Mouse (Mus musculus): ENCODE data around the gene Mcm9.
A peak's percentile ranks its signal among the peaks of the same experiment; 100 is the strongest.
"Not testable (repeated sequence)": the region's sequence is repeated elsewhere in the genome, so short reads cannot be mapped to it uniquely, and the experiment has no call there.

The Mcm9 gene

GRCm38 (mm10) chr10:53630339-53630738, at the start of gene Mcm9:
Mcm9 (minus strand) TSS chr10:53630439.
- DNase-seq (ENCODE audit: low spot score) = not testable (repeated sequence)

- no peak for DNase-seq (ENCODE audit: low spot score)
Observed at GRCm38 (mm10) chr10:53661788-53662187, 31.5 kb upstream of the Mcm9 start.

- not testable (repeated sequence) for DNase-seq (ENCODE audit: low spot score)
Observed at GRCm38 (mm10) chr10:53654239-53654638, 24.0 kb upstream of the Mcm9 start.

- DNase-seq (ENCODE audit: low spot score) = no peak
Observed at GRCm38 (mm10) chr10:53650683-53651082, 20.4 kb upstream of the Mcm9 start.

GRCm38 (mm10) chr10:53641507-53641906, 11.3 kb upstream of the Mcm9 start:
- DNase-seq (ENCODE audit: low spot score) = peak; percentile 54

- no peak for DNase-seq (ENCODE audit: low spot score)
Observed at GRCm38 (mm10) chr10:53635246-53635971, 5.2 kb upstream of the Mcm9 start.

- DNase-seq (ENCODE audit: low spot score) = no peak
Observed at GRCm38 (mm10) chr10:53634160-53634559, 3.9 kb upstream of the Mcm9 start.

GRCm38 (mm10) chr10:53629918-53630250, 355 bp downstream of the Mcm9 start:
- DNase-seq (ENCODE audit: low spot score) = peak; percentile 98

GRCm38 (mm10) chr10:53629247-53629917, 857 bp downstream of the Mcm9 start:
- DNase-seq (ENCODE audit: low spot score) = peak; percentile 83

- DNase-seq (ENCODE audit: low spot score) = no peak
Observed at GRCm38 (mm10) chr10:53615850-53616616, 14.2 kb downstream of the Mcm9 start.

GRCm38 (mm10) chr10:53613955-53614354, 16.3 kb downstream of the Mcm9 start:
- DNase-seq (ENCODE audit: low spot score) = no peak

- DNase-seq (ENCODE audit: low spot score) = no peak
Observed at GRCm38 (mm10) chr10:53612172-53612571, 18.1 kb downstream of the Mcm9 start.

GRCm38 (mm10) chr10:53608274-53608673, 22.0 kb downstream of the Mcm9 start:
- no peak for DNase-seq (ENCODE audit: low spot score)

GRCm38 (mm10) chr10:53605328-53605727, 24.9 kb downstream of the Mcm9 start:
- DNase-seq (ENCODE audit: low spot score) = no peak

GRCm38 (mm10) chr10:53598821-53599220, 31.4 kb downstream of the Mcm9 start:
- DNase-seq (ENCODE audit: low spot score) = peak; percentile 13

- no peak for DNase-seq (ENCODE audit: low spot score)
Observed at GRCm38 (mm10) chr10:53597121-53597881, 32.9 kb downstream of the Mcm9 start.

GRCm38 (mm10) chr10:53596677-53597120, 33.5 kb downstream of the Mcm9 start, which contains the start of gene Asf1a:
Asf1a (plus strand) TSS chr10:53596757.
- peak; percentile 95 for DNase-seq (ENCODE audit: low spot score)

GRCm38 (mm10) chr10:53595744-53596676, 34.2 kb downstream of the Mcm9 start:
- DNase-seq (ENCODE audit: low spot score) = no peak

- DNase-seq (ENCODE audit: low spot score) = no peak
Observed at GRCm38 (mm10) chr10:53585777-53586176, 44.5 kb downstream of the Mcm9 start.

GRCm38 (mm10) chr10:53581087-53581486, 49.2 kb downstream of the Mcm9 start:
- no peak for DNase-seq (ENCODE audit: low spot score)

- peak; percentile 43 for DNase-seq (ENCODE audit: low spot score)
Observed at GRCm38 (mm10) chr10:53580621-53581081, 49.6 kb downstream of the Mcm9 start.
